Mouse (Mus musculus) monocyte, adult 5-6 weeks (primary cell): Measurements from ENCODE around the gene Bfsp2. TPM values are rescaled to one million over a fixed set of nuclear protein-coding genes. Genes with fewer than 3 reads are reported as not detected.

Experiments
- ATAC-seq: fragments of 153-309, 156-312 bp; replicated peaks from 2 replicates; pipeline ENCODE4 v1.8.0; 2017; ENCODE audit warnings: mild to moderate bottlenecking; ENCODE audit not compliant: low TSS enrichment, insufficient number of reproducible peaks, severe bottlenecking, poor library complexity, low FRiP score
- total RNA-seq: library from RNA; stranded (forward); fragments of 200-1000, 200-491, 200-594 nt; gene quantifications from 3 replicates; pipeline ENCODE4 v1.2.3, GENCODE M21; 2017

Bfsp2 gene
- total RNA-seq: 3.0 TPM in 2 of 3 replicates, not detected in the other

DNA sequence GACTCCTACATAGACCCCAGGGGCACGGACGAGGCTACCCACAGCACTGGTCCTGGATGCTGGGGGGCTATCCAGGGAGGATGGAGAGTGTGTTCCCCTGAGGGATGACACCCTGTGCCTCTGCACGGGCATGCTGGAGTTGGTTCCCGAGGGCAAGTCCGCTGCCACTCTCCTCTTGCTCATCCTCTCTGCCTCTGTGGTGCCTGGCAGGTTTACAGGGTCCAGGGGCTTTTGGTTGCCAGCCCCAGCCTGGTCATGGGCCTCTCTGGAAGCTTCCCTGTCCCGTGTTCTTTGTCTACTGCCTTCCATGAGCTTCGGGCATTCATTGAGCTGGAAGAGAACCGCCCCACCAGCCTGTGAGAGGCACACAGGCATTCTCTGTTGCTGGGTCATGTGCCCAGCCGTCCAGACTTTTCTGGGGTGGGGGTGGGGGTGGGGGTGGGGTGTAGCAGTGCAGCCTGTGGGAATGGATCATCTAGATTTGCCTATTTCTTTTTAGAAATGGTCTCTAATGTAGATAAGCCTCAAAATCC lies at the start of gene Bfsp2:
Gene Bfsp2 (minus strand): TSS at position 377 of the 533 bp plus-strand sequence.
- ATAC-seq: no peak

DNA sequence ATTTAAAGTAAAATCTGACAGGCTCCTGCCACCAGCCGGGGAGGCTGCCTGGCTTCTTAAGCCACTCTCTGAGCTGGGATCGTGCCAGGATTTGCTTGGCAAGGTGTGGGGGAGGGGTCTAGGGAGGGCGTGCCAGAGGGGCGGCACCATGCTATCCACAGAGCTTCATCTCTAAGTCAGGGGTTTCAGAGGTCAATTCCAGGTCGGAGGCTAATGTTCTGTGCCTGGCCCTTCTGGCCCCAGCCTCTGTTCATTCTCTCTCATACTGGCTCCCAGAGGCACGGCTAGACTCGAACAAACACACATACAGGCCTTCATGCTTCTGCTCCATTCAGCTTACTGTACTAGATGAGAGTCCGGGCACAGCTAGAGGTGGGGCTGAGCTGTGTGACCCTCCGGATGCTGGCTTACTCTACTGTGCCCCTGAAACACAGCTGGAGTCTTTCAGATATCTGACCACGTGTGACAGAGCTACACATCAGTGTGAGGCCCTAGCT lies 44.9 kb upstream of the Bfsp2 start:
- ATAC-seq: no peak

DNA sequence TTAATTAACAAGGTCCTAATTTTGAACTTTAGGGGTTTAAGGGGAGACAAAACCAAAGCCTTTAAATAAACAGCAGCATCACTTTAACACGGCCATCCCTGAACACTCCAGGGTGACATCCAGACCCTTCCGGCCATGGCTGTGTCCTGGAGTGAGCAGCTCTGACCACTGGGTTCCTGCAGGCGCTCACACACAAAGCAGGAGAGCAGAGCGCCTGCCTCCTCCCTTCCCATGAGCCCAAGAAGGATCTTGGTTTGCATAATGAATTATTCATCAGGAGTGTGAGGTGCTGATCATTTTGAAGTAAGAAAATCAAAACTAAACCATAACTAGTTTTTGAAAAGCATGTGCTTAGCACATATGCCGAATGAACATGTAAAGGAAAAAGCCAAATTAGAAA lies 44.4 kb upstream of the Bfsp2 start:
- ATAC-seq: no peak

DNA sequence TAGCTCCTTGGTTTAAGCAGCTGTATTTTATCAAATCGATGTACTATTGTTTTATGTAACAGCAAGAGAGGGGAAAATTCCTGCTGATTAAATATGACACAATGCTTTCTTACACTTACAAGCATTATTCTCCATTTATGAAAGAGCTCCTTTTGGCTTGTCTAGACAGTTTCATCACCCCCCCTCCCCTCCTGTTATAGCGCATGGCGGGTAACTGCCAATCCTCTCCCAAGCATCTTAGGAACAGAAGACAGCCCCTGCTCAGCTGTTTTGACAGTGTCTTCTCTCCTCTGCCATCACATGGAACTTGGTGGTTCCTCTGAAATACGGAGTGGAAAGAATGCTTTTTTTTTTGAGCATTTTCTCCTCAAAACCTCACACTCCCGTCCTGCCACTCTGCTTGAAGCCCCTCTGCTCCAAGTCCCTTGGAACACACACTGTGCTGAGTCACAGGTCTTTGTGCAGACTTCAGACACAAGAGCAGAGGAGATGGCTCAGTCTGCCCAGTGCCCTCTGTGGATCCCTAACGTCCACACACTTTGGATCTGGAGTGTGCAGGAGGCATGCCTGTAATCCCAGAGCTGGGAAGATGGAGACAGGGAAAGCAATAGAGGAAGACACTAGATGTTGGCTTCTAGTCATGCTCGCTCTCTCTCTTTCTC lies 43.7 kb upstream of the Bfsp2 start:
- no peak for ATAC-seq

DNA sequence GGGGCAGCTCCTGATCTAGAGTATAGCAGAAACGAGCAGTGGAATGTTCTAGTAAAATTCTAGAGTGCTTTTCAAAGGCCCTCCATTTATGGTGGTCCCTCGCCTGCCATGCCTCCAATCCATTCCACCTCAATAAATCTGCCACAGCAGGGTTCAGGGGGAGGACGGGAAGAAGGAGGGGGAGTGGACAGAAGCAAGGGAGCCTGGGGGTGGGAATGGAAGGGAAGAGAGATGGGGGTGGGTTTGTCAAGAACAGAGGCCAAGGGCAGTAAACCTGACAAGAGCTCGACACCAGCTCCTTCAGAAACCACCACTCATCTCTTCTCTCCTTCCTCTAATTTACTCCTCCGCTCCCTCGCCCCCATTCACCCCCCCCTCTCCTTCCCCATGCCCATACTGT lies 42.8 kb upstream of the Bfsp2 start:
- no peak for ATAC-seq

DNA sequence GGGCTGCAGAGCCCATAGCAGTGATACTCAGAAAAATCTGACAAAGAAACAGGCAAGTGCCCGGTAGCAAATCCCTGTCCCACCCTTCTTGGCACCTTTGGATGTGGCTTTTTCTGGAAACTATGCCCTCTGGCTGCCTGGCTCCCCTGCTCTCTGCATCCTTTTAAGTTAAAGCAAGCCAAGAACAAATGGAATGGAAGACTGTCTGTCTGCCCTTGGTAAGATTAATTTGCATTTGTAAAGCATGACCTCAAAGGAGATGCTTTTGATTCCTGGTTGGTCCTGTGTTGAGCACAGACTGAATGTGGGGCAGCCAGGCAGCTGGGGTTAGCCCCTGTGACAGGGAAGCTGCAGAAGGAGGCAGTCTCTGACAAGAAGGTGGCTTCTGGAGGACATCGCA lies 33.7 kb upstream of the Bfsp2 start:
- no peak for ATAC-seq

DNA sequence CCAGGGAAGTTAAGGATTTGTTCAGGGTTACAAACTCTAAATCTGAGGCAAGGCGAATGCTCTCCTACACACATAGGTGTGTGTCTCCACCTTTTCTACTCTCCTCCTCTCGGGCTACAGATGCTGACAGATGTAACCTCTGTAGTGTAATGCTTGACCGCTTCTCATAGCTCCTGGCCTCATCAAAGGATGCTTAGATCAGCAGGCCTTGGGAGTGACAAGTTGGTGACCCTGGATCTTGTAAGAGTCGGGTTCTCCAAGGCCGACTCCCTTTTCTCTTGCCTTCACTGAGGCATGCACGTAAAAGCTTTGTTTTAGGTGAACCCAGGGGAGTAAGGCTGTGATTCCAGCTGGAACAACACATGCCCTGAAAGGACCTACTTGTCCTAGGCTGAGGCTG lies 32.0 kb upstream of the Bfsp2 start:
- no peak for ATAC-seq

DNA sequence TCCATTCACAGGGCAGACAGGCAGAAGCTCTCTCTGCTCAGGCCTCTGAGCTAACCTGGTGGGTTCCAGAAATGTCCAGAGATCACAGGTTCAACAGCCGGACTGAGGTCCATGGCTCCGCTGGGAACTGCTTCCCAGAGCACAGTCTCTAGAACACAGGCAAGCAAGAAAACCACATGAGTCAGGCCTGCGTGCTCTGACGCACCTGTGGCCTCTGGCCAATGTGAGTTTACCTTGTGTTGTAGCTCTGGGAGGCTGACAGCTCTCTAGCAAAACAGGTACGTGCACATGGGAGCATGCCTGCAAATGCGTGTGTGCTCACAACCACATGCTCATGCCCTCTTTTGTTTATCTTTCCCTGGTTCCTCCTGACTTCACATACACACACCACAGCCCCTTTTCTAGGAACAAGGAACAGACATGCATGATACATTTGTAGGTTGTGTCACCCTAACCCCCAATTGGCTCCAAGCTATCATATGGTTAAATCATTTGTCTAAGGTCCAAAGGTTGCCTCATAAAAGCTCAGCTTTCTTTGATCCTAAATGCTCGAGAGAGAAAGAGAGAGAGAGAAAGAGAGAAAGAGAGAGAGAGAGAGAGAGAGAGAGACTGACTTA lies 26.9 kb upstream of the Bfsp2 start:
- ATAC-seq: no peak

DNA sequence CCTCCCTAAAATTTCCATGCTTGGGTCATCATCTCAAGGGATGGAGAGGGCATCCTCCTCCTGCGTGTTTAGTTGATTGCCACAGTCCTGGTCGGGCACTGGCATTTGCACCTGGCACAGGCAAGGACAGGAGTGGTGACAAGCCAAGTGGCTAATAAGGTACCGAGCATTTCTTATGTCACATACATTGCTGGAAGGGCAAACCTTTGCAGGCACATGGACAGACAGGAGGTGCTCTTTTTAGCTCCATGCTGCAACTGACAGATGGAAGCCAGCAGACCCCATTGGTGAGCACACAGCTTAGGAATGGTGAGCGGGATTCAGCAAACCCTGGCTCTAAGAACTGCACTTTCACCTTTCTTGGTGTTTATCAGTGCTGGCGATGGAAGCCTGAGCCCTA lies 24.8 kb upstream of the Bfsp2 start:
- ATAC-seq: no peak

DNA sequence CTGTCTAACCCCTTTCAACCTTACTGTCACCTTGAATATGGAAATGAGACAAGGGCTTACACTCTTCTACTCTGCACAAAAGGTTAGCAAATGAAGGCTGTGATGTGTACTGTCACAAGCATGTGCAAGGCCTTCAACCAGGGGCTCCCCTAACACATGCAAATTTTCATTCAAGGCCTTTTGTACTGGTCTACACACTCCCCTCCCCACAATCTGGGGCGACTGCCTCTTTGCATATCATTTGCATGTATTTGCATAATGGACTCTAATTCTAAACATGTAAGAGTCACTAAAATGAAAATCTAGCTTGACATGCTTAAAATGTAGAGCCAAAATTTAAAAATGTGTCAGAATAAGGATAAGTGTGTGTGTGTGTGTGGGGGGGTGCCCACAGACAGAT lies 24.4 kb upstream of the Bfsp2 start:
- no peak for ATAC-seq

DNA sequence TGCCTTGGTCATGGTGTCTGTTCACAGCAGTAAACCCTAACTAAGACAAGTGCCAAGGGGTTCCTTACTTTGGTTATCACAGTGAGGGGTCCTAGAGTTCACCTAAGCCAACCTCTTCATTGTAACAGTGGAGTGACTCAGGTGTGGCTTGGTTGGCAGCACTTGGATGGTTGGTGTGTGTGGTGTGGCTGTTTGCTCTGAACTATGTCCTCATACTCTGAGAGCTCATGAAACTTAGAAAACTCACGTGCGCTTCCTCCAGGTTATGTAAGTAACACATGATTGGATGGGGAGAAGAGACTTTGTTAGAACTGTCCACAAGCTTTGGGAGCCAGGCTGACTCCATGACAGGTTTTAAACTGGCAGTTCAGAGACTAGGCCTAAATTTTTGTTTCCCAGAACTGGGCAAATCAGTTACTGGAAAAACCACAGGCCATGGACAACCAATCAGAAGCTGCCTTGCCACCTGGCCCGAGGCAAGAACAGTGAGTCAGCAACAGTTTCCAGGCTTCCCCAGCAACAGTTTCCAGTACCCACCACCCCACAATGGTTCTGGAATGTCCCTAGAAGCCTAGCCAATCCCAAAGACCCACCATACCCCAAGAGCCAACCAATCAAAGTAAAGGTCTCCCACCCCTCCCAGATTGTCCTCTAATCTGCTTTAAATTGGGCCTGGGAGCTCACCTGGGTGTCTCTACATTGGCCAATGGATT lies 23.5 kb upstream of the Bfsp2 start:
- no peak for ATAC-seq

DNA sequence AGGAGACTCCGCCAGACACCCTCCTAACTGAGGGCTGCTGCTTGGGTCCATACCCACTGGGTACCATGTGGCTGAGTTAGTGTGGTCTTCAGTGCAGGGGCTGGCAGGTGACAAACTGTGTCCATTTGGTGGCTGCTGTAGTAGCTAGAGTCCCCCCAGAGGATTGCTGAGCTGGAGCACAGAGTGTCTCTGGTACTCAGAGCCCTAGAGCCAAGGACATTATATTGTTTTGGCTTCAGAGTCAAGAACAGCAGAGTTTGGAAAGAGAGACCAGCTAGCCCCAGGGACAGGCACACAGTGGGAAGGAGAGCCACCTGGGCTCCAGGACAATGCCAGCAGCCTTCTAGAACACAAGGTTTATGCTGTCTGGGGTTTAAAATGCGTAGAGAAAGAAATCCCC lies 22.4 kb upstream of the Bfsp2 start:
- ATAC-seq: no peak

DNA sequence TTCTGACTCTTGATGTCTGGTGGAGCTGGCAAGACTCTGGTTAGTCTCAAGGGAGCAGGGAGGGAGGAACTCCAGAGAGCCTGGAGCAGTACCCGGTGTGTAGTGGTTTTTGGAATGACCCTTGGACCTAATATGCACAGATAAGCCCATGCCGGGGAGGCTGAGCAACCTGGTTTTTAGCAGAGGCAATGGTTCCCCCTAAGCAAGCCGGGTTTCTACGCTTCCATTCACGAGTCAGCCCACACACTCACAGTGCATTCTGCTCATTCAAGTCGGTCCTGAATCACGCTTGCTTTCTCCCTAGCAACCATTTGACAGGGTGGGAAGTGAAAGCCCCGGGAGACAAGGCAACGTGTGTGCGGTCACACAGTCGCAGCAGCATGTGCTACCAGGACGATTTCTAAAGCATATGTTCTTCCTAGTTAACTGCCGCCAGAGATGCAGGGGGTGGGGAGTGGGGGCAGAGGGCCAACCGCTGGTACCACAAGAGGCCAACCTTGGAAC lies 21.7 kb upstream of the Bfsp2 start:
- ATAC-seq: no peak

DNA sequence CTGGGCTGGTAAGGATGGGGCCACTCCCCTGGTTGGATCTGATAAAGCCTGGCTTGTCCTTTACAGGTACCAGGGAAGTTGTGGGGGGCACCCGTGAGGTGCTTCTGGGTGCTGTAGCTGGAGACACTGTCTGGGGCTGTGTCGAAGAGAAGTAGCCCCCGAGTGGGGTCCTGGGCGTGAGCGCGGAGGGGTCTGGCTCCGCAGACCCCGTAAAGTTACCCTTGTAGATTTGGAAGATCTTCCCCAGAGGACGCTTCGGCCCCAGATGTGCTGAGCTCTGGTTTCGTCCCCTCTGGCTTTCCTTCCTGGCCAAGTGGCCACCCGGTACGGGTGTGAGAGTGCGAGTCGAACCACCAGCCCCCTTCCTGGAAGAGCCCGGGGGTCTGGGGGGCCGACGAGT lies 19.1 kb upstream of the Bfsp2 start:
- ATAC-seq: no peak

DNA sequence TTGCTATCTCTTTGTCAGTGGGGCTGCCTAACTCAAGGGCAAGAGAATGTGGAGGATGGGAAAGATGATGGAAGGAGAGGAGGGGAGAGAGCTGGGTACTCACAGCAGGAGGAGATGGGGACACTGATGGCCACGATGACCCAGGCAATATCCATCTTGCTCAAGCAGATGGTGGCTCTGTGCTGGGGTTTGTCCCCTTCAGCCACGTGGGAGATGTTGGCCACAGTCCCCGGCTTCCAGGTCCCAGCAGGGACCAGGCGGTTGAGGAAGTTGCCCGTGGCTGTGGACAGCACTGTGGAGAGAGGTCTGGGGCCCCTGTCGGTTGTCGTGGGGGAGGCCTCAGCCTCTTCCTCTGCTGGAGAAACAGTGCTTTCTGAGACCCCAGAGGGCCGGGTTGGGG lies 18.5 kb upstream of the Bfsp2 start:
- ATAC-seq: no peak

DNA sequence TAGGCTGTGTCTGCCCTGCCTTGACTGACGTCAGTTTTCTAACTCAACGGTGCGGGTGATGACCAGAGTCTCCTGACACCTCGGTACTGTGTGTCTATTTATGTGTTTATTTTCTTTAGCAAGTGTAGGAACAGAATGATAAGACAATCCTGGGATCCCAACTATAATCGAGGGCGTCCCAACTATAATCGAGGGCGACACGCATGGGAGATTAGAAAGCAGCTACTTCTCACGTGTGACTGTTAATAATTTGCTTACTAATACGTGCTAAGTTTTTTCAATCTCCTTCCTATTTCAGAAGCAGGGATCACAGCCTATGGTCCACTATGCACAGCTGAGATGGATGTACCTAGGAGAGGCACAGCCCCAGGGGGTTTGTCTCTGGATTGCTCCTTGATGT lies 15.2 kb upstream of the Bfsp2 start:
- ATAC-seq: no peak

DNA sequence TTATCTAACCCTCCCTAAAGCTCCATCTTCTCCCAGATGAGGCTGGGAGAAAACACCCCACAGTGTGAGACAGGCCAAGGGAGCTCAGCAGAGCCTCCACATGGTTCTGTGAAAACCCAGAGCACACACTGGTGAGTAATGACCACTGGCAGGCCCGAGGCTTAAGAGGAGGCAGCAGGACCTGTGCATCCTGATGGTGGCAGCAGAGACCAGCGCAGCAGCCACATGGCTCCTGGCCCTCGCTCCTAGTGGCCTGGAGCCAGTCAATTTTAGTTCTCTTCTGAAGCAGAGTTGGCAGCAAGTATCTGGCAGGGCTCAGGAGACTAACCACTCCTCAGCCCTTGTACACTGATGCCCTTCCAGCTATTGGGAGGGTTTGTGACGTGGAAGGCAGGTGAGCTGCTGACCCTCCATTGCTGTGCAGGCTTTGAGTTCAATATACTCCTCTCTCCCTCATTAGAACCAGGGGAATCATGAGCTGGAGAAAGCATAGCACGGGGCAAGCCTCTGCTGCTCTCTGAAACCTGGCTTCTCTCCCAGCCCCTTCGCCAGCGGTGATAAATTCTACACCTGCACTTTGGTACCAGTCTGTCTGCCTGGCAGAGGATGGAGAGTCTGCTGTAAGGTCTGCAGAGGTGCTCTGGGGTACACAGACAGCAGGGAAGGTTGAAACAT lies 14.3 kb upstream of the Bfsp2 start:
- ATAC-seq: no peak

DNA sequence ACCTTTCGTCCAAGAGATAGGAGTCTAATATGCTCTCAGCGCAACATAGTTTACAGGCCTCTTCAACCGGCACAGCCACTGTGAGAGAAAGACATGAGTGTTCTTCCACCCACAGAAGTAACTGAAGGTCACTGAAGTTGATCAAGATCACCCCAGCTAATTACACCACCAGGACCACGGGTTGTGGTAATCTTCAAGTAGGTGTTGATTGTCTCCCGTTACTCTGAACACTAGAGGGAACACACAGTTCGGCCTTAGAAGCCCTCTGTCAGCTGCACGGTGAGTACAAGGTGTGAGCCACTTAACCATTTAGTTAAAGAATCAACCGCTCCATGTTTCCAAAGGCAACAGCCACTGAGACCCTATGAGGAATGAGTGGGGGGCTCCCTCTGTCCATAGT lies 11.8 kb upstream of the Bfsp2 start:
- no peak for ATAC-seq

DNA sequence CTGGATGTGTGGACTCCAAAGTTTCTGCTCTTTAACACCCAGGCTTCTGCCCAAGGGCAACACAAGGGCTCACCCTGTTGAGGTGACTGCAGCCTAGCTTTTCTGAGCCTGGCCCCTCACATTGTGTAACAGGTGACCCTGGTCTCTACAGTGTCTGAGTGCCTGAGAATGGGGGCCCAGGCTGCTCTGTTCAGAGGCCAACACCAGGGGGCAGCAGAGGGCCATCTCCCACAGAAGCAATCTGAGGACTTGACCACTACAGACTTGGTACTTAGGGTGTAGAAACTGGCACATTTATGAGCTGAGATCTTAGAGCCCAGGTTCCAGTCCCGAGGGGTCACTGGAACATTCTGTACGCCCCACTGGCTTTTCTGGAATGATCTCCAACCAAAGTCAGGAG lies 10.2 kb upstream of the Bfsp2 start:
- peak; percentile 47; the same call in 1 of the 2 replicates for ATAC-seq
